Mouse (Mus musculus) large intestine, adult 2 months (tissue): ENCODE data around the gene Rcor2. TPM values are rescaled to one million over a fixed set of nuclear protein-coding genes. Genes with fewer than 3 reads are reported as not detected.

Experiments
- DNase-seq: peaks from one replicate; pipeline ENCODE4 v3.0.0-alpha.2; 2012; ENCODE audit warnings: low read depth, low spot score
- WGBS: fragments of 180-500 bp; shearing (Covaris S2); methylation state at CpG from one replicate; pipeline ENCODE4 v1.1.7; 2018; 5-methylcytosine and 5-hydroxymethylcytosine counted together
- polyA plus RNA-seq: library from polyadenylated mRNA; depleted of rRNA; stranded (reverse); fragments of >200 nt; gene quantifications from 2 replicates; pipeline ENCODE4 v1.2.3, GENCODE M21; 2012; rRNA removed

Gene Rcor2
- polyA plus RNA-seq, 1 experiment: 2.1 TPM

DNA sequence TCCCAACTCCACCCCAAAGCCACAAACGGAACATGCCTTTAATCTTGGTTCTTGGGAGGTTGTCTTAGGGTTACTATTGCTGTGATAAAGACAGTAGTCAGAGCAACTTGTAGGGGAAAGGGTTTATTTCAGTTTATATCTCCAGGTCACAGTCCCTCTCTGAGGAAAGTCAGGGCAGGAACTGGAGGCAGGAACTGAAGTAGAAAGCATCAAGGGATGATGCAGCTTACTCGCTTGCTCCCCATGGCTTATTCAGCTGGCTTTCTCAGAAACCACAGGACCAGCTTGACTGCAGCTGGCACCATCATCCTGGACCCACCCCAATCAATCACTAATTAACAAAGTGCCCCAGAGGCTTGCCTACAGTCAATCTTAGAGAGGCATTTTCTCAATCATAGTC is 46.5 kb downstream of the Rcor2 start:
- WGBS: 77% methylated on average over 2 of the region's 2 CpGs
- no peak for DNase-seq

DNA sequence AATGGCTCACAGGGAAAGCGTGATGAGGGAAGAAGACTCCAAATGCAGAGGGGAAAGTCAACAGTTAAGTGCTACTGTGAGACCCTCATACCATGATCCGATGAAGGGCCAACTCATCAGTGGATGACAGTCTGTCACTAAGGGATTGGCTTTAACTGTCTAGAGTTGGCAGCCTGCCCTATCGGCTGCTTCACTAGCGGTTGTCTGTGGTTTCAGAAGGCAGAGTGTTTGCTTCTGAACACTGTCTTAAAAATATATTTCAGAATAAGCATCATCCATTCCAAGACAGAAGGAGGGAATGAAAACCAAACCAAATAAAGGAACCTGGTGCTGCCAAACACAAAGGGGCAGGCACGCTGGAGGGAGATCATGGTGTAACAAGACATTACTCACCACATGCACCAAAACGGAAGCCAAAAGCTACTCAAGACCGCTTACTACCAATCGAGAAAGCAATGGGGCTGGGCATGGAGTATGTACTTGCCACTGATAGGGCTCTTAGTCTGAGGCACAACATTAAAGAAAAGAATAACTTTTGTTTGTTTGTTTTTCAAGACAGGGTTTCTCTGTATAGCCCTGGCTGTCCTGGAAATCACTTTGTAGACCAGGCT is 48.0 kb downstream of the Rcor2 start:
- DNase-seq: no peak
- 49% methylated on average over 8 of the region's 8 CpGs for WGBS

DNA sequence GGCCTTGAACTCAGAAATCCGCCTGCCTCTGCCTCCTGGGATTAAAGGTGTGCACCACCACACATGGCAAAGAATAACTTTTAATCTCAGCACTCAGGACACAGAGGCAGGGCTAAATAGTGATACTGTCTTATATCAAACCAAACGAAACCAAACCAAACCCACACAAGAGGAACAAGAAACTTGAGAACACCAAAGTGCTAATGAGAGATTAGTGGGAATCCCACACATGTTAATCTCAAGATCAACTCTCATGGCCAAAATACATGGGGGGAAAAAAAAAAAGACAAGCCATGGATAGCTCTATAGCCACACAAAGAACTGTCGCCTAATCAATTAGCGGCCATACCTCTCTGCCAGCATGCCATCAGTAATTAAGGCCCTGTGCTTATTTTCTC is 48.5 kb downstream of the Rcor2 start:
- no peak for DNase-seq
- WGBS: 91% methylated on average over 4 of the region's 4 CpGs

DNA sequence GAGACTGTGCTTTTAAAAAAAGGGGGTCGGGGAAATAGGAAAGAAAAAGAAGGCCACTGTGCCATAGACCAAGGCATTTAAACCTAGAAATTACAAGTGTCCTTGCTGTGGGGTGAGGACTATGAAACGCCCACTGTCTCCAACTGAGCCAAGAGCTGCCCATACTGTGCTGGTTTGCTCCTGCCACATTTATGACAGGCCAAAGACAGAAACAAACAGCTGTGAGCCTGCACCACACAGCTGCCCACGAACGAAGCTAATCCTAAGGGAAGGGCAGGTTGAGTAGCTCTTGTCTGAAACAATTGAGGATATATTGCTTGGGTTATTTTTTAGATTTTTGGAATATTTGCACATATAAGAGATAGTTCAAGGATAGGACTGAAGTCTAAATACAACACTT is 49.7 kb downstream of the Rcor2 start:
- 31% methylated on average over 4 of the region's 4 CpGs for WGBS
- no peak for DNase-seq

DNA sequence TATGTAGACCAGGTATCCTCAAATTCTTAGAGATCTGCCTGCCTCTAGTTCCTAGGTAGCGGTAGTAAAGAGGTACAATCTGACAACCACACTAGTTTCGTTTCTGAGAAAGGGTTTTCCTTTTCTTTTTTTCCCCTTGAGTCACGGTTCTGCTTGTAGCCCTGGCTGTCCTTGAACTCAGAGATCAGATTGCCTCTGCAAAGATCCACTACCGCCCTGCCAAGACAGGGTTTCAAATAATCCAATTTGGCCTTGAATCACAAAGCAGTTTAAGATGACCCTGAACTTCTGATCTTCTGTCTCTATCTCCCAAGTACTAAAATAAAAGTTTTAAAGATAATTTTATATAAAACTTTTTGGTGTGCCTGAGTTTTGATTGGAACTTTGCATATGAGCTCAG is 50.6 kb downstream of the Rcor2 start:
- 58% methylated on average over 4 of the region's 4 CpGs for WGBS
- DNase-seq: no peak

GRCm38 (mm10) chr19:7320181-7320580 is 53.1 kb downstream of the Rcor2 start:
- WGBS: 30% methylated on average over 2 of the region's 2 CpGs
- no peak for DNase-seq

DNA sequence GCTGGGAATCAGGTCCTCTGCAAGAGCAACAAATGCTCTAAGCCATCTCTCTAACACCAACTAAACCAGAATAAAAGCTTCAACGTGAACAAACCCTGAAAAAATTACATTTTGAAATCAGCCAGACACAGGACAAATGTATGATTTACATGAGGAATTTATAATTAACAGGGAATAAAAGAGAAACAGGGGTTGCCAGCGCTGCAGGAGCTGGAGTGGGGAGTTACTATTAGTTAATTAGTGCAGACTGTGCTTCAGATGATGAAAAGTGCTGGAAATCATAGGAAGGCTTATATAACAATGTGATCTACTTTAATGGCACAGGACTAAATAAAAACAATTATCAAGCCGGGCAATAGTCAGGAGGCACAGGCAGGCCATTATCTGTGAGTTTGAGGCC is 54.3 kb downstream of the Rcor2 start:
- DNase-seq: no peak
- 84% methylated on average over 3 of the region's 3 CpGs for WGBS

Other genes with a start within 250 kb of the Rcor2 start
- 17.3 and 20.1 TPM in 2 replicates for gene Fermt3, start 247.9 kb upstream of the Rcor2 start, polyA plus RNA-seq
- 43.9 and 51.2 TPM in 2 replicates for gene Stip1, start 227.4 kb upstream of the Rcor2 start, polyA plus RNA-seq
- 19.2 and 22.4 TPM in 2 replicates for gene Macrod1, start 210.5 kb upstream of the Rcor2 start, polyA plus RNA-seq
- gene Flrt1, start 161.6 kb upstream of the Rcor2 start, polyA plus RNA-seq: 0.14 TPM in 2 replicates
- gene Otub1, start 61.0 kb upstream of the Rcor2 start, polyA plus RNA-seq: 117 and 118 TPM in 2 replicates
- 2,194 and 2,281 TPM in 2 replicates for gene Cox8a, start 49.7 kb upstream of the Rcor2 start, polyA plus RNA-seq
- 24.2 and 24.8 TPM in 2 replicates for gene Naa40, start 26.1 kb upstream of the Rcor2 start, polyA plus RNA-seq
- gene Mark2, start 74.5 kb downstream of the Rcor2 start, polyA plus RNA-seq: 108 and 145 TPM in 2 replicates
- 14.1 and 14.2 TPM in 2 replicates for gene Spindoc, start 115.7 kb downstream of the Rcor2 start, polyA plus RNA-seq
- 4.4 and 6.4 TPM in 2 replicates for gene 2700081O15Rik, start 150.3 kb downstream of the Rcor2 start, polyA plus RNA-seq
- 79.9 and 96.3 TPM in 2 replicates for gene Rtn3, start 216.0 kb downstream of the Rcor2 start, polyA plus RNA-seq
- 7.1 and 9.3 TPM in 2 replicates for gene Atl3, start 226.7 kb downstream of the Rcor2 start, polyA plus RNA-seq